Mouse (Mus musculus) CH12.LX (cell line): ENCODE data around the gene Adipor2. TPM values are rescaled to one million over a fixed set of nuclear protein-coding genes. Genes with fewer than 3 reads are reported as not detected.

Experiments
- DNase-seq: peaks from one replicate; pipeline ENCODE4 v3.0.0-alpha.2; 2013; ENCODE audit errors: extremely low read depth
- H3K27ac ChIP-seq: 2 replicates; pipeline ENCODE4 v1.5.1; 2012; ENCODE audit warnings: low read depth, mild to moderate bottlenecking, control low read depth, moderate library complexity; ENCODE audit not compliant: insufficient read depth
- H3K27me3 ChIP-seq: replicated peaks from 2 replicates; pipeline ENCODE3; 2012; ENCODE audit warnings: inconsistent platforms
- H3K36me3 ChIP-seq, 2 experiments: replicated peaks in 1 of 2; 2 replicates each; pipeline versions ENCODE3 to v1.6.1; 2012; ENCODE audit warnings: inconsistent platforms in 1 of 2, low read length in 1 of 2, mild to moderate bottlenecking in 1 of 2, mixed read lengths in 1 of 2, moderate library complexity in 1 of 2; ENCODE audit not compliant: control insufficient read depth in 1 of 2, insufficient read depth in 1 of 2
- H3K4me1 ChIP-seq, 2 experiments: 2 replicates each; pipeline ENCODE4 v1.6.1; 2012; ENCODE audit warnings: inconsistent platforms in 1 of 2, moderate library complexity in 1 of 2; ENCODE audit not compliant: insufficient read depth in 2 of 2, control insufficient read depth in 1 of 2
- H3K4me2 ChIP-seq: 2 replicates; pipeline ENCODE4 v1.6.1; 2012; ENCODE audit warnings: low read depth, mild to moderate bottlenecking, control low read depth; ENCODE audit not compliant: poor library complexity, insufficient read depth, severe bottlenecking
- H3K4me3 ChIP-seq, 3 experiments: fragments of 150-350 bp in 1 of 3; sonication (generic) in 1 of 3; replicated peaks in 1 of 3; 2 replicates each; pipeline versions ENCODE3 to v1.5.1; 2011 to 2012; ENCODE audit warnings: low read depth in 2 of 3, low read length in 2 of 3, mild to moderate bottlenecking in 2 of 3, moderate library complexity in 2 of 3, control low read depth in 1 of 3, improper control_type of control experiment in 1 of 3, inconsistent platforms in 1 of 3, mixed read lengths in 1 of 3; ENCODE audit not compliant: poor library complexity in 1 of 3
- H3K79me2 ChIP-seq: replicated peaks from 2 replicates; pipeline ENCODE4 v1.6.1; 2012; ENCODE audit warnings: mild to moderate bottlenecking, moderate library complexity; ENCODE audit not compliant: control insufficient read depth, poor library complexity, insufficient read depth, severe bottlenecking; ENCODE audit errors: extremely low read depth
- H3K9ac ChIP-seq: 2 replicates; pipeline ENCODE4 v1.6.1; 2012; ENCODE audit warnings: low read depth, mild to moderate bottlenecking, control low read depth, moderate library complexity; ENCODE audit not compliant: insufficient read depth
- H3K9me3 ChIP-seq: replicated peaks from 2 replicates; pipeline ENCODE3; 2012; ENCODE audit warnings: low read length, inconsistent platforms, mixed read lengths
- CHD1 ChIP-seq: IDR thresholded peaks from 2 replicates; pipeline ENCODE4 v1.6.1; 2012; ENCODE audit warnings: low read depth, low read length, improper control_type of control experiment, inconsistent platforms
- CHD2 ChIP-seq: IDR thresholded peaks from 2 replicates; pipeline ENCODE4 v1.6.1; 2011; ENCODE audit warnings: low read length, improper control_type of control experiment
- CTCF ChIP-seq, 2 experiments: IDR thresholded peaks in 1 of 2; conservative IDR thresholded peaks in 1 of 2; 2 replicates each; pipeline ENCODE4 v1.5.1; 2011 to 2012; ENCODE audit warnings: low read depth in 2 of 2, low read length in 2 of 2, improper control_type of control experiment in 1 of 2, inconsistent platforms in 1 of 2, mild to moderate bottlenecking in 1 of 2, moderate library complexity in 1 of 2
- E2F4 ChIP-seq: IDR thresholded peaks from 2 replicates; pipeline ENCODE4 v1.6.1; 2011; ENCODE audit warnings: low read depth, low read length, improper control_type of control experiment; ENCODE audit not compliant: insufficient replicate concordance
- ETS1 ChIP-seq: conservative IDR thresholded peaks from 2 replicates; pipeline ENCODE4 v1.6.1; 2012; ENCODE audit warnings: low read depth, mild to moderate bottlenecking, inconsistent platforms, low read length, improper control_type of control experiment, moderate library complexity
- GABPA ChIP-seq: IDR thresholded peaks from 2 replicates; pipeline ENCODE4 v1.6.1; 2012; ENCODE audit warnings: low read depth, low read length, improper control_type of control experiment, inconsistent platforms; ENCODE audit not compliant: insufficient replicate concordance
- HCFC1 ChIP-seq: IDR thresholded peaks from 2 replicates; pipeline ENCODE4 v1.6.1; 2012; ENCODE audit warnings: low read depth, mild to moderate bottlenecking, inconsistent platforms, low read length, improper control_type of control experiment
- MAZ ChIP-seq: IDR thresholded peaks from 2 replicates; pipeline ENCODE4 v1.6.1; 2012; ENCODE audit warnings: low read depth, mild to moderate bottlenecking, inconsistent platforms, low read length, improper control_type of control experiment, moderate library complexity
- MXI1 ChIP-seq: IDR thresholded peaks from 2 replicates; pipeline ENCODE4 v1.6.1; 2011; ENCODE audit warnings: mild to moderate bottlenecking, low read depth, low read length, improper control_type of control experiment
- MYC ChIP-seq: IDR thresholded peaks from 2 replicates; pipeline ENCODE4 v1.6.1; 2011; ENCODE audit warnings: low read depth, mild to moderate bottlenecking, improper control_type of control experiment, low read length
- NELFE ChIP-seq: IDR thresholded peaks from 2 replicates; pipeline ENCODE4 v1.6.1; 2011; ENCODE audit warnings: low read depth, low read length, improper control_type of control experiment
- NRF1 ChIP-seq: IDR thresholded peaks from 2 replicates; pipeline ENCODE4 v1.6.1; 2014; ENCODE audit warnings: low read depth, mild to moderate bottlenecking, inconsistent platforms, low read length, improper control_type of control experiment, moderate library complexity
- POLR2AphosphoS2 ChIP-seq: IDR thresholded peaks from 2 replicates; pipeline ENCODE4 v1.6.1; 2011; ENCODE audit warnings: low read depth, low read length, improper control_type of control experiment
- RCOR1 ChIP-seq: conservative IDR thresholded peaks from 2 replicates; pipeline ENCODE4 v1.6.1; 2012; ENCODE audit warnings: low read depth, mild to moderate bottlenecking, inconsistent platforms, low read length, improper control_type of control experiment
- USF1 ChIP-seq: IDR thresholded peaks from 2 replicates; pipeline ENCODE4 v1.6.1; 2014; ENCODE audit warnings: low read depth, mild to moderate bottlenecking, inconsistent platforms, low read length, improper control_type of control experiment
- USF2 ChIP-seq: conservative IDR thresholded peaks from 2 replicates; pipeline ENCODE4 v1.6.1; 2011; ENCODE audit warnings: low read depth, low read length, improper control_type of control experiment
- ZC3H11A ChIP-seq: IDR thresholded peaks from 2 replicates; pipeline ENCODE4 v1.6.1; 2012; ENCODE audit warnings: low read depth, mild to moderate bottlenecking, inconsistent platforms, low read length, improper control_type of control experiment
- ZMIZ1 ChIP-seq: IDR thresholded peaks from 2 replicates; pipeline ENCODE4 v1.6.1; 2012; ENCODE audit warnings: low read depth, mild to moderate bottlenecking, inconsistent platforms, low read length, improper control_type of control experiment
- ZNF384 ChIP-seq: IDR thresholded peaks from 2 replicates; pipeline ENCODE4 v1.6.1; 2012; ENCODE audit warnings: low read depth, low read length, improper control_type of control experiment, inconsistent platforms
- dilution Hi-C: fragments of 300-500 bp; cut with MboI; formaldehyde crosslinking; loops from 2 replicates; pipeline ENCODE4 v1.14.3; 2020; ENCODE audit warnings: low sequenced_read_pairs; ENCODE audit not compliant: extremely low pct_unique_long_range_greater_than_20kb, extremely low pct_ligation_motif_present
- in situ Hi-C: fragments of 300-500 bp; cut with MboI; formaldehyde crosslinking; loops from 3 replicates; pipeline ENCODE4 v1.14.3; 2019; ENCODE audit warnings: low sequenced_read_pairs, low pct_ligation_motif_present, low pct_unique_long_range_greater_than_20kb, mixed read lengths
- polyA plus RNA-seq: library from polyadenylated mRNA; unstranded; fragments of >175 nt; gene quantifications from 2 replicates; pipeline ENCODE4 v1.2.1, GENCODE M21; 2012; ENCODE audit warnings: low read depth; ENCODE audit not compliant: insufficient read length
- total RNA-seq, 2 experiments: library from RNA; depleted of rRNA; stranded (reverse); fragments of 300-350 nt in 1 of 2; fragments of >200 nt in 1 of 2; gene quantifications; 2 replicates each; pipeline ENCODE4 v1.2.3; 2012 to 2014

Gene Adipor2
- total and polyA plus RNA-seq, 3 experiments = 29.8 to 43.5 (median 40.3) TPM

DNA sequence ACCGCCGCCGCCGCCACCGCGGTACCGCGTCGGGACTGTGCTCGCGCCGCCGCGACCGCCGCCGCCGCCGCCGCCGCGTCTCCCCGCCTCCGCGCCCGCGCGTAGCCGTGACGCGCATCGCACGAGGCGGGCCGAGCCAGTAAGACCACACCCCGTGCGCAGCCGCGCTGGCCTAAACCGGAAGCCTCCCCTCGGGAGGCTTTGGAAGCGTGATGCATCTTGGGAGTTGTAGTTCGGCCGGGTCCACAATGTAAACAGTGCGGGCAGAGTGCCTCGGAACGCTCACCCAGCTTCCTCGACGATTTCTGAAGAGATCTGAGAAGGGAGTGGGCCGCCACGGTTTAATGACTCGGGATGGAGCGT lies 28.9 kb downstream of the Adipor2 start (continued):
- TF ChIP-seq HCFC1 (peak; percentile 95), USF1 (peak; percentile 51), NRF1 (peak; percentile 98), NELFE (no peak), CHD1 (no peak), CHD2 (peak; percentile 48; the same call in 1 of the 2 replicates), ETS1 (no peak)

DNA sequence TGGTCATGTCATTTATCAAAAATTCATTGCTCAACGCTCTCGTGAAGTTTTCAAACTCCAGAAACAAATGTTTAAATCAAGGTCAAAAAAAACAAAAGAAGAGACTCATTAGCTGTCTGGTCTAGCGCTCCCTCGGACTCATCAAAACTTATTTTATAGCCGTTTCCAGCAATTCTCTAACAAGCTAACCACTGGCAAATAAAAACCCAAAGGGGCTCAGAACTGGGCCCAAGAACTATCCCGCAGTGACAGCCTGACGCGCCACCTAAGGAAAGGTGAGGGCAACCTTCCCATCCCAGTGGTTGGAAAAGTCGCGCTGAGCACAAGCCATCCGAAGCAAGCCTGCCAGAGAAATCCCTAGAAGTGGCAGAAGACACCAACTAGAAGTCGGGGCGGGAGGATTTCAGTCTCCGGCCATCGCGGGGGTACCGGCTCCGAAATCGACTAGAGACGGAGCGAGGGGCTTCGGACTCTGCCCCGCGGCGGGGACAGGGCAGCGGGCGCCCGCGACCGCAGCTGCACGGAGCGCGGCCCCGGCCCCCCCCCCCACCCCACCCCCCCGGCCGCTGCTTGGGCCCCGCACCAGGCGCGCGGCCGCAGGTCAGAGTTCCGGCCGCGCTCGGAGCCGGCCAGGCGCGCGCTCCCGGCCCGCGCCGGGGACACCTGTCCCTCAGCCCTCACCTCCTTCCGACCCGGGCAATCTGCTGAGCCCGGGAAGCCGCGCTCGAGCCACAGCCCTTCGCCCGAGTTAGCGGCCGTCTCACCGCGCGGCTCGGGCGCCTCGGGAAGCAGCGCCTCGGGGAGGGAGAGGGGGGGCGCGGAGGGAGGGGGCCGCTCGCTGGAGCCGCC lies 29.5 kb downstream of the Adipor2 start:
- peak overlapping the region; percentile 91 for H3K9ac ChIP-seq
- DNase-seq = no peak
- H3K27ac ChIP-seq = peak overlapping the region; percentile 42; the same call in 1 of the 2 replicates
- H3K79me2 ChIP-seq = peaks cover 36% of the 10 kb centered on the region
- H3K36me3 ChIP-seq = peaks cover 0 to 14% of the 10 kb centered on the region in 2 experiments
- in situ Hi-C loops (no loop called here), dilution Hi-C loops (no loop called here)
- H3K27me3 ChIP-seq = no peaks in the 10 kb centered on the region
- peak overlapping the region; percentile 67 to 92 (median 83) for H3K4me3 ChIP-seq
- TF ChIP-seq ZC3H11A (no peak), ZNF384 (no peak), MAZ (0 out of 2 replicates have a peak, but pooled peaks have one; percentile 18), MXI1 (0 out of 2 replicates have a peak, but pooled peaks have one; percentile 4)
- no peaks in the 10 kb centered on the region for H3K9me3 ChIP-seq
- H3K4me2 ChIP-seq = peak overlapping the region; percentile 19
- peaks cover 0 to 23% of the 10 kb centered on the region in 2 experiments; a peak in 2 of 4 replicates for H3K4me1 ChIP-seq

DNA sequence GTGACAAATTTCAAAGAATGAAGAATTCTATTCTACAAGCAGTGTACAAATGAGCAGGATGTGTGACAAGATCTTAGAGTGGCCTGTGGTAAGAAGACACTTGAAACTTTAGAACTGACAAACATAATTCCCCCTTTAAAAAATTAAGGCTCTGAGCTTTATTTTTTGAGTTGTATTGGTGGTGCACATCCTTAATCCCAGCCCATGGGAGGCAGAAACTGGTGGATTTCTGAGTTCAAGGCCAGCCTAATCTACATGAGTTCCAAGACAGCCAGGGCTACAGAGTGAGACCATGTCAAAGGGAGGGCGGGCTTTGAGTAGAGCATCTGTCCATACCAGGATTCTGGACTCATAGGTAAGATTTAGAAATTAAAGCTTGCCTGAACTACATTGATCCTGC lies 30.7 kb downstream of the Adipor2 start:
- Histone ChIP-seq H3K27ac (no peak overlapping the region), H3K79me2 (peaks cover 44% of the 10 kb centered on the region), H3K36me3 (peaks cover 0 to 16% of the 10 kb centered on the region in 2 experiments)
- TF ChIP-seq CTCF (conservative IDR thresholded peaks at IDR 0.05 in 1 of 2, IDR thresholded peaks at IDR 0.05 in 1 of 2; ENCODE audit: low read depth in 2 of 2, low read length in 2 of 2) (no peak), USF2 (no peak), RCOR1 (no peak), MYC (no peak), USF1 (no peak), NELFE (no peak), ZMIZ1 (no peak), GABPA (no peak), POLR2AphosphoS2 (no peak), MAZ (no peak), E2F4 (no peak)
- TF ChIP-seq, all 38 proteins: peak for 0
- dilution Hi-C loops = no loop called here
- H3K27me3 ChIP-seq = no peaks in the 10 kb centered on the region
- H3K9ac ChIP-seq = peak overlapping the region; percentile 91
- H3K4me2 ChIP-seq = peak overlapping the region; percentile 94
- in situ Hi-C loops = no loop called here
- no peaks in the 10 kb centered on the region for H3K9me3 ChIP-seq
- no peak for DNase-seq
- H3K4me1 ChIP-seq = peaks cover 0 to 23% of the 10 kb centered on the region in 2 experiments; a peak in 2 of 4 replicates
- peak overlapping the region in 1 of 3 experiments; percentile 83 for H3K4me3 ChIP-seq
